Mouse (Mus musculus) frontal cortex, adult 2 months (tissue): ENCODE measurements around the gene Fxyd7. TPM values are rescaled to one million over a fixed set of nuclear protein-coding genes. Genes with fewer than 3 reads are reported as not detected.

Experiments
- DNase-seq, 2 experiments: peaks; one replicate each; pipeline ENCODE4 v3.0.0; 2022; ENCODE audit warnings: low spot score in 1 of 2; ENCODE audit errors: extremely low spot score in 1 of 2
- polyA plus RNA-seq: library from polyadenylated mRNA; depleted of rRNA; stranded (reverse); fragments of >200 nt; gene quantifications from 2 replicates; pipeline ENCODE4 v1.2.3, GENCODE M21; 2012; rRNA removed

Gene Fxyd7
- 188 and 275 TPM in 2 replicates for polyA plus RNA-seq

GRCm38 (mm10) chr7:31051321-31052021 is at the start of gene Fxyd7:
Gene Fxyd7, minus strand, starts transcription at chr7:31051467.
- DNase-seq, result no peak

GRCm38 (mm10) chr7:31100786-31101185 is 49.5 kb upstream of the Fxyd7 start:
- DNase-seq, result no peak

- DNase-seq, result no peak
Observed at GRCm38 (mm10) chr7:31099612-31099982, 48.3 kb upstream of the Fxyd7 start.

GRCm38 (mm10) chr7:31098697-31099611 is 47.7 kb upstream of the Fxyd7 start:
- DNase-seq, result no peak

- DNase-seq, result peak; percentile 72 to 97
Observed at GRCm38 (mm10) chr7:31097583-31098248, 46.4 kb upstream of the Fxyd7 start.

- no peak for DNase-seq
Observed at GRCm38 (mm10) chr7:31096892-31097564, 45.8 kb upstream of the Fxyd7 start.

GRCm38 (mm10) chr7:31094774-31095501 is 43.7 kb upstream of the Fxyd7 start:
- DNase-seq, result no peak

- no peak for DNase-seq
Observed at GRCm38 (mm10) chr7:31089721-31090120, 38.5 kb upstream of the Fxyd7 start.

- no peak for DNase-seq
Observed at GRCm38 (mm10) chr7:31088206-31088605, 36.9 kb upstream of the Fxyd7 start.

GRCm38 (mm10) chr7:31087262-31087661 is 36.0 kb upstream of the Fxyd7 start:
- DNase-seq, result no peak

- no peak for DNase-seq
Observed at GRCm38 (mm10) chr7:31086175-31086755, 35.0 kb upstream of the Fxyd7 start.

GRCm38 (mm10) chr7:31085171-31085570 is 33.9 kb upstream of the Fxyd7 start:
- DNase-seq, result peak; percentile 50 to 55

- DNase-seq, result no peak
Observed at GRCm38 (mm10) chr7:31084140-31084539, 32.9 kb upstream of the Fxyd7 start.

GRCm38 (mm10) chr7:31082831-31083588 is 31.7 kb upstream of the Fxyd7 start:
- DNase-seq, result peak in 1 of 2 experiments; percentile 47

GRCm38 (mm10) chr7:31082106-31082505 is 30.8 kb upstream of the Fxyd7 start:
- no peak for DNase-seq

GRCm38 (mm10) chr7:31081106-31081505 is 29.8 kb upstream of the Fxyd7 start:
- no peak for DNase-seq

- no peak for DNase-seq
Observed at GRCm38 (mm10) chr7:31080611-31081010, 29.3 kb upstream of the Fxyd7 start.

- DNase-seq, result no peak
Observed at GRCm38 (mm10) chr7:31079670-31080069, 28.4 kb upstream of the Fxyd7 start.
